Mouse (Mus musculus): Measurements from ENCODE around the gene Gm20388. TPM values are rescaled to one million over a fixed set of nuclear protein-coding genes. Genes with fewer than 3 reads are reported as not detected.
A peak's percentile ranks its signal among the peaks of the same experiment; 100 is the strongest.

The Gm20388 gene
- total RNA-seq, 2 experiments from 2014 or later, result 12.7 TPM; not detected in 1

DNA sequence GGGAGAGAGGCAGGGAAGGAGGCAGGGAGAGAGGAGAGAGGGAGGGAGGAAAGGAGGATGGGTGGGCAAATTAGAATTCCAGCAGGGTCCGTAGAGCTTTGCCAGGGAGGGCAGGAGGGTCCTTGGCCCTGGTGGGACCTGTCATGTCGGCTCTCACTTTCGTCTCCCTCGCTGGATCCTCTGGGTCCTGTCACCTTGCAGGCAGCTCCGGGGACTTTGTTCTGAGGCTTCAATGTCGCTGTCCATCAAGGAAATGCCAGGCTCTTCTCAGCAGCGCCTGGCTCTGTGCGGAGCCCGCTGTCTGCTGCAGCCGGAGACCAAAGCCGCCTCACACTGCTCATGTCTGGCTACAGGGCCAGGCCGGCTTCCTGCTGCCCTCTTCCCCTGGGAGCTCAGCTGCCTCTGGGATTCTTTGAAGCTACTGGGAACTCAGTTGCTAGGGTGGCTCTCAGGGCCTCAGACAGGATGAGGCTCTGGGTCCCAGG is 896.2 kb downstream of the Gm20388 start:
- no peak for DNase-seq

GRCm38 (mm10) chr8:120807719-120808118 is 897.1 kb downstream of the Gm20388 start:
- DNase-seq, result no peak

DNA sequence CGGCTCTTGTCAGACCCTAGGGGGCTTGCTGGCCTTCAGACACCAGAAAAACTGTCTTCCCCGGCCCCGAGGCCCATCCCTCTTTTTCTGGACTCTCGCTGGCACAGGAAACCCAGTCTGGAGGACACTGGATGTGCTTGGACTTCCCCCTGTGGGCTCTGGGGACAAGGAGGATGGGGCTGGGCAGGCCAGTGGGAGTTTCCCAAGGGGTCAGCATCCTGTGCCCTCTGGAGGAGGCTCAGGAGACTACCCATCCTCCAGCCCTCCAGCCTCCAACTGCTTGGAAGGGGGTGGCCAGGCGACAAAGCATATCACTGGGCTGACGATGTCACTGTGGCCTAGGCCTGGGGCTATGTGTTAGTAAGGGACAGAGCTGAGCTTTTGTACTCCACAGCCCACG is 898.4 kb downstream of the Gm20388 start:
- no peak for DNase-seq

GRCm38 (mm10) chr8:120811953-120812352 is 901.3 kb downstream of the Gm20388 start:
- no peak for DNase-seq

DNA sequence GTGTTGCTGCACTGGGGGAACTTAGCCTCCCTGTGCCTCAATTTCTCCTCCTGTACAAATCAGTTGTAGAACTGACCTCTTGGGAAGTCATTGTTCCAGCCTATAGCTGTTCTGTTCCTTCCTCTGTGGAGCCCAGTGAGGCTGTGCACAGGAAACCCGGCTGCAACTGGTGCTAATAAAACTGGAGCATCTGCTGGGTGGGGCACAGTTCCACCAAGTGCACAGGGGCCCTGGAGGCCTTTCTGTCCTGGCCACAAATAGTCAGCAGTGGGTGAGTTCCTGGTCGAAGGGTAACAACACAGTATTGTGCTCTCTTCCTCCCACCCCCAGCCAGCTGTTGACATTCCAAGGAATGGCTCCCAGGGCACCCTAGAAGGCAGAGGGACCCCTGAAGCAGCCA is 902.4 kb downstream of the Gm20388 start:
- DNase-seq, result no peak

GRCm38 (mm10) chr8:120813839-120814238 is 903.2 kb downstream of the Gm20388 start:
- DNase-seq, result no peak

GRCm38 (mm10) chr8:120816371-120816770 is 905.7 kb downstream of the Gm20388 start:
- DNase-seq, result no peak

DNA sequence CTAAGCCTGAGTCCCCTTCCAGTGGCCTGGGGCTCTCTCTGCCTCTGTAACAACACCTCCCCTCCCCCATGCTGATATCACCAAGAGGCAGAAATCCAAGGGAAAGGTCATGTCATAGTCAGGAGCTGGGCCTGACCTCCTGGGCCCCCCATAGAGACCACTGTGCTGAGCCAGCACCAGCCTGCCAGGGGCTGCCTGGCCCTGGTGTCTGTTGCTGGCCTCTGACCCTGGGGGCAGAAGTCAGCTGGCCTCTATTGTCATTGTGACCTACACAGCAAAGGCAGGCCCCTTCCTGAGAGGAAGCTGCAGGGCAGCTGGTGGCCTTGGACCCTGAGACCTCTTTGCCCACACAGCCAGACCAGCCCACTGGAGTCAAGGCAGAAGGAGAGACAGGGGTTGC is 909.3 kb downstream of the Gm20388 start:
- DNase-seq, result no peak

GRCm38 (mm10) chr8:120821399-120822170 is 910.9 kb downstream of the Gm20388 start:
- peak in 1 of 2 experiments; percentile 19 for DNase-seq

GRCm38 (mm10) chr8:120823331-120823730 is 912.7 kb downstream of the Gm20388 start:
- DNase-seq, result no peak

DNA sequence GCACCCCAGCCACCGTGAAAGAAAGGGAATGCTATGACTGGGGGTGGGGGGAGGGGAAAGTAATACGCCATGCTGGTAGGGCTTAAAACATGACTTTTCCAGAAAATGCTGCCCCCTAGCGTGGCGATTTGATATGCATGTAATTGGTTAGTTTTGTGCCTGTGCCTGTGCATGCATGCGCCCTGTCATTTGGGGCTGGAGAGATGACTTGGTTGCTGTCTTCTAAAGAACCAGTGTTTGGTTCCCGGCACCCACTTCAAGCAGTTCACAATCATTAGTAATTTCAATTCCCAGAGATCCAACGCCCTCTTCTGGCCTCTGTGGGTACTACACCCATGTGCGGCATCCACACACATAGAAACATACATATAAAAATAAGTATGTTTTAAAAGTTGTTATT is 913.2 kb downstream of the Gm20388 start:
- DNase-seq, result no peak

DNA sequence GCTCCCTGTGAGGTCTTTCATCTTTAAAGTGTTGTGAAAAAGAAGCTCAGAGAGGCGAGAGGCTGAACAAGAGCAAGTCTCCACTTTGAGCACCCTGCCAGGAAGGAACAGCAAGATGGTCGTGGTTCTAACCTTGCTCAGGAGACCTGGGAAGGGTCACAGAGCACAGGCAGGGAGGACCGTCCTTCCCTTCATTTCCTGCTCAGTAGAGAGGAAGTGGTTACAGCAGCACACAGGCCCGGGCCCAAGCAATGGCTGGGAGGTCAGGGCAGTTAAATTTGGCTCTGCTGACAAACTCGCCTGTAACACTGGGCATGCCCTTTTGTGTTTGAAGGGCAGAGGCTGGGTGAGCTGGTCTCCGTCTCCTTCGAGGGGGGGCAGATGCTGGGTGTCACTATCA is 914.0 kb downstream of the Gm20388 start:
- no peak for DNase-seq

DNA sequence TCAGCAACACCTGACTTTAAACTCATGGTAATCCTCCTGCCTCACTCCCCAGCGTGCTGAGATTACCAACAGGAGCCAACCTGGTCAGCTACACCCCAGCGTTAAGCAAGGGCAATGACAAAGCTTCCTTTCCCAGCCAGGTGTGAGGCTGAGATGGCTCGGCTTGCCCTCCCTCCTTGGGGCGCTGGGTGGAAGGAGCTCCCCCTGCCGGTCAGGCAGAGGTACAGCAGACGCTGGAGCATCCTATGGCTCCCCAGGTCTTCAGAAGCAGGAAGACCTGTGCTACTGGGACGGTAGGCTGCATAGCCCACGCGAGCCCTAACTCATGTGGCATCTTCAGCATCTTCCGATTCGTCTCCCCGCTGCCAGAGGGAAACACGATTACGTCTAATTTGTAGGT is 917.6 kb downstream of the Gm20388 start:
- DNase-seq, result no peak

- DNase-seq, result no peak
Observed at GRCm38 (mm10) chr8:120830661-120831060, 920.0 kb downstream of the Gm20388 start.

DNA sequence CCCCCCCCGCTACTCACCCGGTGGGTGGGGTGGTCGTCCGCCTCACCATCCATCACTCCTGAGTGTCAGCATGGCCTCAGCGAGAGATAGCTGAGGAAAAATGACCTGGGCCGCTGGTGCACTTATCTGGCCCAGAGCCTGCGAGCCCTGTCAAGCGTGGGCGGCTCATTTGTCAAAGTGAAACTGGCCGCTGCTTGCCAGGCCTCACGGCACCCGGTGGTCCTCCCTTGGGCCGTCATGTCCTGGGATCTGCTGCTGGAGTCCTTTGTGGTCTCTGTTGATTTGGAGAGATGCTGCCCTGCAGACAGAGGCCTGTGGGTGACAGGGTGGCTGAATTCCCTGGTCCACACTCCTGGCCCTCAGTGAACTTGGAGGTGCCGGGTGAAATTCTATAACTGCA is 921.4 kb downstream of the Gm20388 start:
- no peak for DNase-seq

- no peak for DNase-seq
Observed at GRCm38 (mm10) chr8:120833196-120833595, 922.6 kb downstream of the Gm20388 start.

GRCm38 (mm10) chr8:120839031-120839430 is 928.4 kb downstream of the Gm20388 start:
- DNase-seq, result no peak

GRCm38 (mm10) chr8:120843084-120843483 is 932.4 kb downstream of the Gm20388 start:
- DNase-seq, result no peak

GRCm38 (mm10) chr8:120846018-120846417 is 935.4 kb downstream of the Gm20388 start:
- no peak for DNase-seq

GRCm38 (mm10) chr8:120847279-120847678 is 936.6 kb downstream of the Gm20388 start:
- no peak for DNase-seq

- no peak for DNase-seq
Observed at GRCm38 (mm10) chr8:120847735-120848134, 937.1 kb downstream of the Gm20388 start.

- DNase-seq, result no peak
Observed at GRCm38 (mm10) chr8:120848434-120848833, 937.8 kb downstream of the Gm20388 start.

- no peak for DNase-seq
Observed at GRCm38 (mm10) chr8:120851411-120851810, 940.8 kb downstream of the Gm20388 start.

DNA sequence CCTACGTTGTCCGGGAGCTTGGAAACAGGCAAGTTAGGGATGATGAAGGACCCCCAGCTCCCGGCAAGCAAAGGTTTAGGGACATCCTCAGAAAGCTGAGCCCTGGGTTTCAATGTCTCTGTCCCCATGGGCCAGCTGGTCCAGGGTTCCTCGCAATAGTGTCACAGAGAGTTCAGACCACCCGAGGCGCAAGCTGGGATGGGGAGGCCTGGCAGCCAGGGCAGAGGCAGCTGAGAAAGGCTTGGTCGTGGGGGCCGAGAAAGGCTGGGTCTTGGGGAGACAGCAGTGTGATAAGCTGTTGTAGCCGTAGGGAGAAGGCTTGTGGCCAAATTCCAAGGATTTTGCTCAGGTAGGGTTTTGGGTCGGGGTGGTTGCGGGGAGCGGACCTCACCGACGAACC is 949.2 kb downstream of the Gm20388 start:
- DNase-seq, result no peak
